Mouse (Mus musculus) layer of hippocampus, adult 18-20 months (tissue): ENCODE results near the gene S100a1. TPM values are rescaled to one million over a fixed set of nuclear protein-coding genes. Genes with fewer than 3 reads are reported as not detected.

Experiments
- DNase-seq, 2 experiments: peaks; one replicate each; pipeline ENCODE4 v3.0.0; 2022; ENCODE audit warnings: low spot score in 2 of 2
- total RNA-seq, 2 experiments: library from RNA; stranded (reverse); gene quantifications; 2 replicates each; pipeline ENCODE4 v1.2.3; 2021

Gene S100a1
- total RNA-seq, 2 experiments from 2014 or later: 91.3 to 102 TPM

- DNase-seq: no peak
Observed at GRCm38 (mm10) chr3:90512948-90513642, 1.1 kb downstream of the S100a1 start.

DNA sequence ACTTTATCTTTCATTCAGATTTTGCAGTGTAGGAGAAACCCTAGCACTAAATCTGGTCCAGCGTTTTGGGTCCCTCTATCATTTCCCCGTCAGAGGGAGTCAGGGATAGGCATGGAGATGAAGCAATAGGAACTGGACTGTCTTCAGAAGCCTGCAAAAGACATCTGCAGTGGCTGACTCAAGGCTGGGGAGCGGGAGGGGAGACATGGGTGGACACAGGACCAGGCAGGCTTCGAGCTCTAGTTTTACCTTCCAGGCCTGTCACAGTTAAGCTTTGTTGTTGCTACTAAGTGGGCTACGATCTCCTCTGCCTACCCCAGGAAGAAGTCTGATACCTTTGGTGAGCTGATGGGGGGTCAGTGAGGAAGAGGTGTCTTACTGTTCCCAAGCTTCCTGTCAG is 1.9 kb downstream of the S100a1 start:
- DNase-seq: no peak

DNA sequence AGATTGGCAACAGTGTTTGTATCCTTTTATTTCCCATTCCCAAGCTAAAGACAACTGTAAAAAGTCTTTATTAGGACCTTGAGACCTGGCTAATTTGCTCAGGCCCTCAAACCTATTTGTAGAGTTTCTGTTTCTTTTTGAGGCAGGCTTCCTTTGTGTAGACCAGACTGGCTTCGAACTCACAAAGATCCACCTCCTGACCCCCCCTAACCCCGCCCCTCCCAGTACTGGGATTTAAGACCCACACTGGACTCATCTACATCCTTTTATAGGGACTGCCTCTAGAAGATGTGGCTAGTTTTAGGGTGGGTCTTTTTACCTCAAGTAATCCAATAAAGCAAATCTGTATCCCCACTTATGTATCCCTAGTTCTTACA is 4.5 kb downstream of the S100a1 start:
- DNase-seq: no peak

GRCm38 (mm10) chr3:90508950-90509746 is 5.0 kb downstream of the S100a1 start, which contains the start of gene Chtop:
TSS of gene Chtop (minus strand) at chr3:90509498.
- DNase-seq: peak; percentile 98 to 99

DNA sequence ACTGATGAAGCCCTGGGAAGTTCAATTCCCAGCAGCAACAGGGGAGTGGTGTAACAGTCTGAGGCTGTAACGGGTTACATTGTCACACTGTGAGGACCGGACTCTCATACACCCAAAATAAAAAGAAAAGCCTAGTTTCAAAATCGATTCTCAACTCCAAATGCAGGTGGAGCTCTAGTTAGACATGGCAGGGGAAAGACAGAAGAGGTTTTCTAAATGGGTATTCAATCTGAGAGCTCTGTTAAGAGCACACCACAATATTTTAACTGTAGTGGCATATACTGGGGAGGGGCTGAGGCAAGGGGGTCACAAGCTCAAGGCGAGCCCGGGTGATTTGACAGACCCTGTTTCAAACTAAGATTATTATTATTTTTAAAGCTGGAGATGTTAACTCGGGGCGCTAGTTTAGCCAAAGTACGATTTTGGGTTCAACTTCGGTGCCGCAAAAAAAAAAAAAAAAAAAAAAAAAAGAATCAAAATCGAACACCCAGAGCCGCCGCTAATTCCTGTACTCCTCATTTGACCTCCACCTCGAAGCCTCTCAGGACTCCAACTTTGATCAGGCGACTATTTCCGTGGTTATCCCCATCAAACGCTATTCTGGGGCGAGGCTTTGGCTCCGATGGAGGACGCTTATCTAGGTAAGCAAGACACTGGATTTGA is 5.8 kb downstream of the S100a1 start:
- no peak for DNase-seq

- DNase-seq: no peak
Observed at GRCm38 (mm10) chr3:90506362-90506761, 7.8 kb downstream of the S100a1 start.

- no peak for DNase-seq
Observed at GRCm38 (mm10) chr3:90505216-90505615, 9.0 kb downstream of the S100a1 start.

DNA sequence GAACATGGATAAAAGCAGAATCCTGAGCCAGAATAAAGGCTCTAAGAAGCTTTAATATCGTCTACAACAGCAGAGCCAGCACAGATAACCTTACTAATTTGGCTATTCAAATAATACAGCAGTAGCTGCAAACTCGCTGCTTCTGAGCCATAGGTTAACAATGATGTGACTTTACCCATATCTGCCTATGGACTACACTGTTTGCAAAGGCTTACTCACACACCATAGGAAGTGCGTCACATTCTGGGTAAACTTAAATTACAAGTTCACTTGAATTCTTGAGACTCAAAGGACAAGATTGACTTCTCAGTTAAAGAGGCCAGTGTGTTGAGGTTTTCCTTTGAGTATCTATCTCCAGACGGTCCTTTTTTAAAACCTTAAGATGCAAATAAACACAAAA is 10.7 kb downstream of the S100a1 start:
- DNase-seq: no peak

DNA sequence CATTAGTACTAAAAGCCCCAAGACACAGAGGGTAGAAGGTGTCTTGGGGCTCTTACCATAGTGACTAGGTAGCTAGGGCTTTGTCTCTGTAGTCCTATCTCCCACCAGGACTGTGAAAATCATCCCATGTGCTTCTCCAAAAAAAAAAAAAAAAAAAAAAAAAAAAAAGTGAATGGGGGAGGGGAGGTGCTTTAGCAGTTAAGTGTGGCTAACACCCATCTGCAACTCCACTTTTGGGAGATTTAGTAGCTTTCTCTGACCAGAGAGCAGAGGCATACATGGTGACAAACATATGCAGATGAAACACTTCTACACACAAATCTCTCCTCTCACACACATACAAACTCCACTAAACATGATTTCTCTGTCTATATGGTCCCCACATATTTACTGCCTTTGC is 16.6 kb downstream of the S100a1 start:
- DNase-seq: no peak

DNA sequence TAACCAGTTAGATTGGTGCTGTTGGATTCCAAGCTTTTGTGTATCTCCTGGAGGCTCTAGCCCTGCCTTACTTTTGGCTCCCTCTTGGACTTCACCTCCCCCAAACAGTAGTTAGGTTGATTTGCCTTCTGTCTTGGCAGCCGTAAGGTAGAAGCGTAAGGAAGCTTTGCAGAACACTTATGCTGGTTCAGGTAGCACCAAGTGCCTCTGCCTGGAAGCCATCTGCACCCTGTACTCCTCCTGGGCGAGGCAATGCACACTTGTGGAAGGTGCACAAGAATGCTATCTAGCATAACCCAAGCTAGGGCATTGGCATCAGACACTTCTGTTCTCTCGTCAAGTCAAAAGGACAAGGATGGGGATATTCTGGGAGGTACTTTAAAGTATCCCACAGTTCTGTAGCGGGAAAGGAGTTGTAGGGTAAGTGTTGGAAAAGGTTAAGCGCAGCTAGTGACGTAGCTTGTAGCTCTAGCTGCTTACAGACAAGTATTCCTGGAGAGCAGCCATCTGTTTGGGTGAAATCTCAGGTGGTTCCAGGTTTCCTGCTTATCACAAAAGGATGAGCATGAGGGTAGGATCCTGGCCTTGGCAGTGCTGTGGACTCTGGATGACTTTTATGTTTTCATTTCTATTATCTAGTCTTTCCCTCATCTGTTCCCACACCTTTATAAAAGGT is 18.2 kb downstream of the S100a1 start:
- no peak for DNase-seq

DNA sequence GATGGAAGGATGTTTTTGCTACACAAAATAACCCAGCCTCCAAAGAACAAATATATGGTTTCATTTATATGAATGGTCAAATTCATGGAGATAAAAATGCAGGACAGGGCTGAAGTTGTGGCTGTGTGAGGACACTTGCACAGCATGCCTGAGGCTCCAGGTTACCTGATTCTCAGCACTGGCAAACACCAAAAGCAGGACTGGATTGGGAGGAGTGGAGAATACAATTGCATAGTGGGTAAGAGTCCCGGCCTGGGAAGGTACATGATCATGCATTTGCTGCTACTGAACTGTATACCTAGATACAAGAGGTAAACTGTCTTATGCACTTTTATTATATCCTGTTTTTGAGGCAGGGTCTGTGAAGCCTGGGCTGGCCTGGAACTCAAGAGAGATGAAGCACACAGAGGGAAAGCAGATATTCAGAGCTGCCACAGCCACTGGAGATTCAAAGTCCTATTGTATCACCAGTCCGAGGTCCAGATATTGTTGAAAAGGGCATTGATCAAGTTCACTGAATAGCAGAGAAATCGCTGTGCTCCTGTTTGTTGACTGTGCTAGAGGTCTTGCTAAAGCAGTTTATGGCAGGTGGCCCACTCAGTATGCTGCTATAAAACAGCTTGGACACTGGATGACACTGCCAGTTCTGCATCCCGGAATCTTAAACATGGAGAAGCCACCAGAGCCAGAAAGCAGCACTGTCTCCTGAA is 20.2 kb downstream of the S100a1 start:
- no peak for DNase-seq

GRCm38 (mm10) chr3:90491350-90491749 is 22.8 kb downstream of the S100a1 start:
- DNase-seq: peak in 1 of 2 experiments; percentile 44

- peak; percentile 91 to 97 for DNase-seq
Observed at GRCm38 (mm10) chr3:90490696-90491256, 23.4 kb downstream of the S100a1 start, which contains the start of gene Snapin. TSS of gene Snapin (minus strand) at chr3:90491033.

GRCm38 (mm10) chr3:90488576-90488975 is 25.6 kb downstream of the S100a1 start:
- DNase-seq: no peak

DNA sequence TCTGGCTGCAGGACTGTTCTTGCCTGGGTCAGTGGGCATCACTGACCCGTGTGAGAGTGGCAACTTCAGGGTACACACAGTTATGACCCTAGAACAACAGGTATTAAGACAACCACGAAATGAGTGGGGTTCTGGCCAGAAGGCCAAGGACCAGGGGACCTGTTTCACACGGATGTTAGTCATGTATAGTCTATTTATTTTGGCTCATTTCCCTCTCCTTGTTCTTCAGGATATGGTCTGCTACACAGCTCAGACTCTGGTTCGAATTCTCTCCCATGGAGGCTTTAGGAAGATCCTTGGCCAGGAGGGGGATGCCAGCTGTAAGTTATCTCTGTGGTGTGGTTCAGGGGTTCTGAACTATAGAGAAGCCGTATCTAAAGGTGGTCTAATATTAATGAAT is 27.2 kb downstream of the S100a1 start:
- DNase-seq: no peak

DNA sequence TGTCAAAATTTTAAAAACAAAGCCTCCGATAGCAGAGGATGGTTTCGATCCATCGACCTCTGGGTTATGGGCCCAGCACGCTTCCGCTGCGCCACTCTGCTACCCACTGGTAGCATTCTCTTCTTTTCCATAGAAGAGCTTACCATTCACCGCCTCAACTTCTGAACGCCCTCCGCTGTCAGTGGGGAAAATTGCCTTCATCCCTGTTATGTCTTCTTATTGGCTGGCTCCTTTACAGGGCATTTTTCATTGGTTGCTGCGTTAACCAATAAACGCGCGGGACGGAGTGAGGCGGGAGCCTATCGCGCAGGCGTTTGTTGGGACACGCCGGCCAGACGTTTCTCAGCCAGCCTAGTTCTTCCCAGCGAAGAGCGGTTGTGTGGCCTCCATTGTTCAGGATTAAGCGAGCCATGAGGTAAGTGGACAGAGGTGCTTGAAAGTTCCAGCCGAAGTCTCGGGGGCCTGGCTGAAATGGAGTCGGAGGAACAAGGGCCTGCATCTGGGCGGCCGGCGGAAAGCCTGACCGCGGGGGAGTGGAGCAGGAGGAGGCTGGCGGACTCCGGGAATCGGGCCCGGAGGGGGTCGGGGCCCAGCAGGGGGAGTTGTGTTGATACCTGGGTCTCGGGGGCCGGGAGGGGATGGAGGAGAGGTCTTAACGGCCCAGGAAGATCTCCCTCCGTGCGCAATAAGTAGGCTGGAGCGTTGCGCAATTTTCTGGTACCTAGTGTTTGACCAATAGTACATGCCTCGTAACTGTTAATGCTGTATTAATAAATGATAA is 38.2 kb downstream of the S100a1 start, which contains the start of gene Ilf2:
Gene Ilf2, plus strand, starts transcription at position 296 of the 781 bp plus-strand sequence.
- peak; percentile 95 to 98 for DNase-seq

GRCm38 (mm10) chr3:90475151-90475830 is 38.9 kb downstream of the S100a1 start:
- DNase-seq: no peak

GRCm38 (mm10) chr3:90472213-90472612 is 42.0 kb downstream of the S100a1 start:
- DNase-seq: peak in 1 of 2 experiments; percentile 56
